ENCODE assay signal across 9 mouse cellular contexts in genomic region chr2:101862219-101863123, GRCm38 (mm10). TPM values are rescaled to one million over a fixed set of nuclear protein-coding genes. Genes with fewer than 3 reads are reported as not detected.
DNase-seq lines count a peak whose midpoint lies in the region; ATAC-seq lines count a peak whose summit lies in the region.
"Had no signal": no experiment of that assay in that cellular context is flagged by ENCODE, and none has a peak within 500 bp of the region (broad histone marks: within the 10 kb centered on the region; RNA-seq: fewer than 3 reads in every experiment).

No protein-coding gene starts in this region.

- H3K27me3 ChIP-seq in forebrain, embryonic 15.5 days, result no peaks in the 10 kb centered on the region; the same call in 1 of the 2 replicates
- H3K27me3 ChIP-seq in forebrain, embryonic 11.5 days (ENCODE audit: control insufficient read depth, insufficient read depth, low read length), result no peaks in the 10 kb centered on the region
- H3K27me3 ChIP-seq in heart, embryonic 12.5 days (replicated peaks), result 0 out of 2 replicates have a peak, but pooled peaks cover 3% of the 10 kb centered on the region

- ATAC-seq in forebrain, embryonic 15.5 days (replicated peaks), result peak; percentile 63; the same call in 1 of the 2 replicates
- ATAC-seq in forebrain, embryonic 11.5 days (replicated peaks; ENCODE audit: low FRiP score), result no peak
- ATAC-seq in heart, embryonic 12.5 days (ENCODE audit: insufficient number of reproducible peaks, low FRiP score), result 0 out of 2 replicates have a peak, but pooled peaks have one; percentile 48
- ATAC-seq in activated CD4-positive, CD25-positive, alpha-beta regulatory T cell, adult 4 months, result no peak

- H3K9ac ChIP-seq in forebrain, embryonic 15.5 days (replicated peaks), result no peak overlapping the region
- no peak overlapping the region for H3K9ac ChIP-seq in forebrain, embryonic 11.5 days (ENCODE audit: low read length)
- no peak overlapping the region for H3K9ac ChIP-seq in heart, embryonic 12.5 days
- H3K9ac ChIP-seq: liver, embryonic 14.5 days had no signal

- no peak overlapping the region for H3K4me2 ChIP-seq in forebrain, embryonic 15.5 days (replicated peaks)
- no peak overlapping the region for H3K4me2 ChIP-seq in forebrain, embryonic 11.5 days (ENCODE audit: low read depth, low read length, severe bottlenecking)
- H3K4me2 ChIP-seq in heart, embryonic 12.5 days, result peak overlapping the region; percentile 20; the same call in 1 of the 2 replicates

- no peak overlapping the region for H3K4me3 ChIP-seq in forebrain, embryonic 15.5 days
- no peak overlapping the region for H3K4me3 ChIP-seq in forebrain, embryonic 11.5 days (ENCODE audit: low read depth, low read length)
- no peak overlapping the region for H3K4me3 ChIP-seq in heart, embryonic 12.5 days

- DNase-seq in forebrain, embryonic 11.5 days (ENCODE audit: low spot score), result no peak
- peak; percentile 97 for DNase-seq in Muller cell, postnatal 12 days (ENCODE audit: inconsistent ontology term)
- DNase-seq in kidney, postnatal 14 days, result peak; percentile 52
- no peak for DNase-seq in spleen, adult 18-20 months
- no peak for DNase-seq in thymus, postnatal 25 days

- 0 out of 2 replicates have a peak, but pooled peaks cover 5% of the 10 kb centered on the region for H3K4me1 ChIP-seq in forebrain, embryonic 15.5 days
- no peaks in the 10 kb centered on the region for H3K4me1 ChIP-seq in forebrain, embryonic 11.5 days (replicated peaks; ENCODE audit: control insufficient read depth, insufficient read depth, low read length)
- peaks cover 8% of the 10 kb centered on the region; the same call in 1 of the 2 replicates for H3K4me1 ChIP-seq in heart, embryonic 12.5 days (replicated peaks)

- H3K27ac ChIP-seq in forebrain, embryonic 15.5 days (replicated peaks), result no peak overlapping the region
- no peak overlapping the region for H3K27ac ChIP-seq in forebrain, embryonic 11.5 days (ENCODE audit: low read depth, low read length)
- H3K27ac ChIP-seq in heart, embryonic 12.5 days (ENCODE audit: poor library complexity, severe bottlenecking), result peak overlapping the region; percentile 56
- H3K27ac ChIP-seq: liver, embryonic 14.5 days had no signal

- H3K9me3 ChIP-seq in forebrain, embryonic 15.5 days, result no peaks in the 10 kb centered on the region
- no peaks in the 10 kb centered on the region for H3K9me3 ChIP-seq in forebrain, embryonic 11.5 days (ENCODE audit: control insufficient read depth, low read length)
- no peaks in the 10 kb centered on the region for H3K9me3 ChIP-seq in heart, embryonic 12.5 days (replicated peaks)

- WGBS in forebrain, embryonic 15.5 days, result 54% methylated on average over 15 of the region's 15 CpGs
- WGBS in forebrain, embryonic 11.5 days, result 83% methylated on average over 15 of the region's 15 CpGs
- 49% methylated on average over 15 of the region's 15 CpGs for WGBS in heart, embryonic 12.5 days

- no peaks in the 10 kb centered on the region for H3K36me3 ChIP-seq in forebrain, embryonic 15.5 days
- H3K36me3 ChIP-seq in forebrain, embryonic 11.5 days (ENCODE audit: control insufficient read depth, insufficient read depth, low read length), result no peaks in the 10 kb centered on the region
- no peaks in the 10 kb centered on the region for H3K36me3 ChIP-seq in heart, embryonic 12.5 days

RNA-seq across cellular contexts. Expression of gene Prr5l, which starts 20.4 kb away (rescaled TPM):
- polyA plus RNA-seq in forebrain, embryonic 15.5 days (2015; fragmentation: Nextera tagmentation; extraction: Ambion mirVana), result 4.9 and 6.8 TPM in 2 replicates
- polyA plus RNA-seq in forebrain, embryonic 11.5 days (2014; fragmentation: Nextera tagmentation; extraction: Ambion mirVana), result 21.5 and 21.9 TPM in 2 replicates
- polyA plus RNA-seq in heart, embryonic 12.5 days (2016; fragmentation: Nextera tagmentation; extraction: Ambion mirVana), result 10.0 and 10.3 TPM in 2 replicates
- 1 to 10 TPM in 1 of 2 experiments, under 1 TPM in 1; 0.78 to 1.2 TPM for polyA plus RNA-seq in activated CD4-positive, CD25-positive, alpha-beta regulatory T cell, adult 4 months (2017; shearing (Covaris generic))

RNA-seq across cellular contexts. Expression of gene Commd9, which starts 23.6 kb away (rescaled TPM):
- 97.6 and 106 TPM in 2 replicates for polyA plus RNA-seq in forebrain, embryonic 15.5 days (2015; fragmentation: Nextera tagmentation; extraction: Ambion mirVana)
- 61.9 and 68.5 TPM in 2 replicates for polyA plus RNA-seq in forebrain, embryonic 11.5 days (2014; fragmentation: Nextera tagmentation; extraction: Ambion mirVana)
- polyA plus RNA-seq in heart, embryonic 12.5 days (2016; fragmentation: Nextera tagmentation; extraction: Ambion mirVana), result 50.5 and 50.7 TPM in 2 replicates
- polyA plus RNA-seq in activated CD4-positive, CD25-positive, alpha-beta regulatory T cell, adult 4 months (2017; shearing (Covaris generic)), result 10 to 100 TPM; 20.6 to 20.8 TPM

Comparison
In these comparisons a context has a peak if more than half of its experiments do, and no peak if none do; other contexts are left out.
1. ATAC-seq: peak in forebrain, embryonic 15.5 days (single experiment) and heart, embryonic 12.5 days (single experiment); none in forebrain, embryonic 11.5 days (single experiment) and activated CD4-positive, CD25-positive, alpha-beta regulatory T cell, adult 4 months (single experiment).
2. DNase-seq: peak in Muller cell, postnatal 12 days (single experiment) and kidney, postnatal 14 days (single experiment); none in forebrain, embryonic 11.5 days (single experiment), spleen, adult 18-20 months (0 of 2) and thymus, postnatal 25 days (single experiment).